Mouse (Mus musculus) c-Kit-positive CD71-positive TER-119-negative erythroid progenitor cells, embryonic 14.5 days (primary cell): ENCODE results near the gene Sprr3.
"Not testable (repeated sequence)": the region's sequence is repeated elsewhere in the genome, so short reads cannot be mapped to it uniquely, and the experiment has no call there.

Experiments used
- DNase-seq: peaks from one replicate; pipeline ENCODE4 v3.0.0-alpha.2; 2013; ENCODE audit warnings: low read depth

Sprr3 gene

DNA sequence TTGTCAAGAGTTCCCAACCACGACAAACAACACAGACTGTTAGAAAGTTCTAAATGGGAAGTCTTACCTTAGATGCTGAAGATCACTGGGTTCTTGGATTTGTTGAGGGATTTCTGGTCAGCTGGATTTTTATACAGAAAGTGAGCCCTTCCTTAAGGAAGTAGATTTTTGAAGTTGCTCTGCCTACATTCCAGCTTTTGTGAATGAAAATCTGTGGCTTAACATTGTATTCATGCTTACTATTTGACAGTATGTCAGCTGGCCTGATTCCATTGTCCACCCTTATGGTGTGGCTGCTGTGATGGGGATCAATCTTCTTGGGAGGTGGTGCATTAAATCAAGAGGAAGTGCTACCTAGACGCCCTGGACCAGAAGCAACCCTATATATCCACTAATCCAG is at the start of gene Sprr3:
TSS of gene Sprr3 (minus strand) at position 101 of the 400 bp plus-strand sequence.
- DNase-seq: no peak

DNA sequence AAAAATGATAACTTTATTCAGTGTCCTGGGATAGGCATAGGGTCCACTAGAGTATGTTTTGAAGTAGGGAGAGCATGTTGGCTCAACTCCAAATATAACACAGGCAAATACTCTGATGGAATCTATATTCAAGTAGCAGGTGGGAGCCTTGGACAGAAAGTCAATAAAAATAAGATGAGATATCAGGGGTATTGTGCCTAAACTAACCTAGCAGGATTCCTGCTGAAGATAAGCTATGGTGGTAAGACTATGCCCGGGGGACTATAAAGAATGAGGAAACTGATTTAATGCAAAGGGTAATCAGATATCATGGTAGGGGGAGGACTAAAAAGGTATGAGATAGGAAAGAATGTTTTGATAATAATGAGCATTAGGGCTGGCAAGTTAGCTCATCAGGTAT is 49.7 kb upstream of the Sprr3 start:
- no peak for DNase-seq

DNA sequence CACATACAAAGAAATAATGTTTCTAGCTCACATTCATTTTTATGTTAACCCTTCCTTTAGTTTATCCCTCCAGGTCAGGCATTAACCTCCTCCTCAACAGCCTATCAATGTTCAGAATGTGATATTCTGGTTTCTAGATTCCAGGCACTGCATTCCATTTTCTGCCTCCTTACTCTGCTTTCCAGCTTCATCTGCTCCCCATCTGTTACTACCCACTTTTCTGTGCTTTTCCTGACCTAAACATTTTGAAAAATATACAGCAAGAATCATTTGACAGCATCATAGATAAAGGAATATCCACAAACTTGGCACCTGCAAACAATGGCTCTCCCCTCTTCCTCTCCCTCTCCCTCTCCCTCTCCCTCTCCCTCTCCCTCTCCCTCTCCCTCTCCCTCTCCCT is 45.0 kb upstream of the Sprr3 start:
- no peak for DNase-seq

GRCm38 (mm10) chr3:92500393-92500792 is 41.9 kb upstream of the Sprr3 start, which contains the start of gene Sprr4:
Gene Sprr4 (minus strand): TSS chr3:92500493.
- no peak for DNase-seq

GRCm38 (mm10) chr3:92490262-92490661 is 31.7 kb upstream of the Sprr3 start:
- DNase-seq: not testable (repeated sequence)

- DNase-seq: no peak
These were observed 27.8 kb upstream of the Sprr3 start for GRCm38 (mm10) chr3:92486307-92486706.

DNA sequence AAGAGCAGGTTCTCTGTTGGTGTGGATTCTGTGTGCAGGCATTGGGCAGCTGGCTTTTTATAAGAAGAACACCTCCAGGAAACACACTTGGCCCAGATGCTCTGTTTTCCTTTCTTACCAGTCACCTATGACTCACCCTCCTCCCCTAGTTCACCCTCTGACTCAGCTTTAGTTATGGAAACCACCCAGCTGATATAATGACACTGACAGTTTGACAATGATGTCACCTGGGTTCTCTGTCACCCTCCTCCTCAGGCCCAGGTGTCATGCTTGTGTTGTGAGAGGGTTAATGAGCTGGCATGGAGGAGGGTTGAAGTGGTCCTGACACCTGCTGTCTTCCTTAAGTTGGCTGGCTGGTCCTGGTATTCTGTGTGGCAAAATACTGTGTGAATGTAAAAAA is 27.3 kb upstream of the Sprr3 start, which contains the start of gene Sprr1a:
TSS of gene Sprr1a (minus strand) at position 33 of the 400 bp plus-strand sequence.
- no peak for DNase-seq

DNA sequence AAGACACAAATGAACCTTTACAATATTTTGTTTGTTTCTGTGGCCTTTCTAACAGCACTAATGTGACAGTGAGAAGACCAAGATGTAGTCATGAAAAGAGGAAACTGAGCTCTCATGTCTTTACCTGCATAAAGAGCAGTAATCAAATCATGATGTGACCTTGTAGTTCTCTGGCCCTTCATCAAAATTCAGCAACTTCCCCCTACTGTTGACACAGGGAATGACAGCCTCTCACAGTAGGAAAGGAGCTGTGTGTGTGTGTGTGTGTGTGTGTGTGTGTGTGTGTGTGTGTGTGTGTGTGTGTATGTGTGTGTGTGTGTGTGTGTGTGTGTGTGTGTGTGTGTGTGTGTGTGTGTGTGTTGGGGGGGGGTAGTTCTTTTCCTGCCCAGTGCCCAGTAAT is 22.7 kb upstream of the Sprr3 start:
- not testable (repeated sequence) for DNase-seq

- DNase-seq: no peak
These were observed 11.6 kb upstream of the Sprr3 start for GRCm38 (mm10) chr3:92470111-92470510.

GRCm38 (mm10) chr3:92467424-92467823 is 8.9 kb upstream of the Sprr3 start:
- no peak for DNase-seq

- DNase-seq: no peak
These were observed 8.1 kb upstream of the Sprr3 start for GRCm38 (mm10) chr3:92466576-92466975.

DNA sequence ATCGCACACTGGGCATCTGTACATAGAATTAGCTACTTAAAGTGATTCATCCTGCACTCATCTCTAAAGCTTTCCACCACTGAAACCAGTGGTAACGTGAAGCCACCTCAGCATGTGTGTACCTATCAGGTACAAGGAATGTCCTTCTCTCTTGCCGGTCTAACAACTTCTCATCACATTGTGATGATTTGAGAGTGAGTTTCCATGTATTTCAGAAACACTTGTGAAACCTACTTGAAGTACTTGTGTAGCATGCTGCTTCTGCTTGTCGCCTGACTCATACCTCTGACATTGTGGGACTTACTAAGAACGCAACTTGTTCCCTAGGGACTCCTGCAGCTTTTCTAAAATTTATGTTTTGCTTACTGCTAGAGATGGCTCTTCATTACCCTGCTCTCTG is 3.4 kb downstream of the Sprr3 start:
- no peak for DNase-seq

GRCm38 (mm10) chr3:92440177-92440576 is 18.3 kb downstream of the Sprr3 start:
- no peak for DNase-seq

- no peak for DNase-seq
These were observed 19.8 kb downstream of the Sprr3 start, which contains the start of gene Sprr1b for GRCm38 (mm10) chr3:92438689-92439088. Gene Sprr1b (minus strand): TSS chr3:92438789.

GRCm38 (mm10) chr3:92432282-92432681 is 26.2 kb downstream of the Sprr3 start, which contains the start of gene Sprr2k:
Gene Sprr2k (plus strand): TSS chr3:92432582.
- DNase-seq: no peak

- DNase-seq: no peak
These were observed 29.2 kb downstream of the Sprr3 start, which contains the start of gene Gm9774 for GRCm38 (mm10) chr3:92429323-92429722. Gene Gm9774 (minus strand): TSS chr3:92429423.

- no peak for DNase-seq
These were observed 40.7 kb downstream of the Sprr3 start, which contains the start of gene Sprr2j-ps for GRCm38 (mm10) chr3:92417782-92418181. Gene Sprr2j-ps (plus strand): TSS chr3:92418082.

DNA sequence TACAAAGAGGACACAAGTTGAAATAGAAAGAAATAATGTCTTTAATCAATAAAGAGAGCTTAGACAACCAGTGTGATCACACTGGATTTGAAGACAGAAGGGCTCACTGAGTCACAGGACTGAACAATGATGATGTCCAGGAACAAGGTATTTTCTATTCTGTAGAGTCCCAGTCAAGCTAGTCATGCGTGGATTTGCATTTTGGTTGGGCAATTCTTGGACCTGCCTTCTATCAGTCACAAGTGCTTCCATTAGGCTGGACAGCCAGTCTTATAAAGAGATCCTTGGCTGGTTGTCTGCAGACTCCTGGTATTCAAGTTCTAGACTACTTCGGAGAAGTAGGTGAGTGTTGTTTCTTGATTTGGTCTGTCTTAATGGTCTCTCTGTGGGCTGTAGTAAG is 50.8 kb downstream of the Sprr3 start, which contains the start of gene Sprr2i:
TSS of gene Sprr2i (plus strand) at position 301 of the 400 bp plus-strand sequence.
- DNase-seq: no peak
